Mouse (Mus musculus) megakaryocyte, adult 5-6 weeks (primary cell): Measurements from ENCODE around the gene Zbtb17. TPM values are rescaled to one million over a fixed set of nuclear protein-coding genes. Genes with fewer than 3 reads are reported as not detected.

Experiments used
- ATAC-seq: 2 replicates; pipeline ENCODE4 v1.8.0; 2016; ENCODE audit warnings: mild to moderate bottlenecking, inconsistent platforms; ENCODE audit not compliant: poor library complexity, severe bottlenecking
- total RNA-seq, 2 experiments: library from RNA; stranded (forward) in 1 of 2; stranded (reverse) in 1 of 2; fragments of 153-499, 151-499 nt in 1 of 2; fragments of 221-1000, 200-1000 nt in 1 of 2; gene quantifications; 2 replicates each; pipeline versions ENCODE4 v1.2.3 to v1.2.4; 2015 to 2017

The Zbtb17 gene
- total RNA-seq (2015): 12.7 TPM in 2 replicates
- total RNA-seq (2017): 12.5 and 19.4 TPM in 2 replicates

- ATAC-seq: peak; percentile 99
Observed at GRCm38 (mm10) chr4:141444451-141445327, at the start of gene Zbtb17. Gene Zbtb17 (plus strand): TSS chr4:141444654.

GRCm38 (mm10) chr4:141394751-141395150, 49.7 kb upstream of the Zbtb17 start:
- no peak for ATAC-seq

GRCm38 (mm10) chr4:141397861-141398260, 46.6 kb upstream of the Zbtb17 start:
- no peak for ATAC-seq

GRCm38 (mm10) chr4:141398545-141398944, 45.9 kb upstream of the Zbtb17 start, which contains the start of gene Clcnka:
Gene Clcnka (minus strand): TSS chr4:141398724.
- ATAC-seq: no peak

GRCm38 (mm10) chr4:141400171-141400570, 44.3 kb upstream of the Zbtb17 start:
- no peak for ATAC-seq

GRCm38 (mm10) chr4:141404518-141405313, 39.7 kb upstream of the Zbtb17 start:
- peak; percentile 93 for ATAC-seq

GRCm38 (mm10) chr4:141405314-141405622, 39.2 kb upstream of the Zbtb17 start:
- ATAC-seq: no peak

- peak; percentile 55; the same call in 1 of the 2 replicates for ATAC-seq
Observed at GRCm38 (mm10) chr4:141406516-141407299, 37.7 kb upstream of the Zbtb17 start.

- no peak for ATAC-seq
Observed at GRCm38 (mm10) chr4:141408577-141408976, 35.9 kb upstream of the Zbtb17 start.

GRCm38 (mm10) chr4:141411430-141411992, 32.9 kb upstream of the Zbtb17 start:
- ATAC-seq: peak; percentile 21; the same call in 1 of the 2 replicates

GRCm38 (mm10) chr4:141415924-141416323, 28.5 kb upstream of the Zbtb17 start, which contains the start of gene Clcnkb:
Gene Clcnkb (minus strand): TSS chr4:141416014.
- ATAC-seq: no peak

- ATAC-seq: peak; percentile 98
Observed at GRCm38 (mm10) chr4:141419398-141420191, 24.9 kb upstream of the Zbtb17 start.

- ATAC-seq: no peak
Observed at GRCm38 (mm10) chr4:141420192-141420829, 24.1 kb upstream of the Zbtb17 start, which contains the start of gene Hspb7. Gene Hspb7 (plus strand): TSS chr4:141420779.

GRCm38 (mm10) chr4:141420886-141421285, 23.6 kb upstream of the Zbtb17 start:
- ATAC-seq: no peak

- no peak for ATAC-seq
Observed at GRCm38 (mm10) chr4:141421423-141421822, 23.0 kb upstream of the Zbtb17 start.

GRCm38 (mm10) chr4:141422841-141423240, 21.6 kb upstream of the Zbtb17 start:
- no peak for ATAC-seq

- no peak for ATAC-seq
Observed at GRCm38 (mm10) chr4:141423288-141423687, 21.2 kb upstream of the Zbtb17 start.

GRCm38 (mm10) chr4:141423691-141424431, 20.6 kb upstream of the Zbtb17 start:
- no peak for ATAC-seq
